Mouse (Mus musculus) mouse trophoblast stem cell (cell line): ENCODE results near the gene Dmac2.

Source experiments
- in situ Hi-C, 2 experiments: fragments of 300-500 bp; cut with MseI, MboI; formaldehyde crosslinking; loops; 2 replicates in 1 of 2; 3 replicates in 1 of 2; pipeline ENCODE4 v1.15.1; 2025

Dmac2 gene

DNA sequence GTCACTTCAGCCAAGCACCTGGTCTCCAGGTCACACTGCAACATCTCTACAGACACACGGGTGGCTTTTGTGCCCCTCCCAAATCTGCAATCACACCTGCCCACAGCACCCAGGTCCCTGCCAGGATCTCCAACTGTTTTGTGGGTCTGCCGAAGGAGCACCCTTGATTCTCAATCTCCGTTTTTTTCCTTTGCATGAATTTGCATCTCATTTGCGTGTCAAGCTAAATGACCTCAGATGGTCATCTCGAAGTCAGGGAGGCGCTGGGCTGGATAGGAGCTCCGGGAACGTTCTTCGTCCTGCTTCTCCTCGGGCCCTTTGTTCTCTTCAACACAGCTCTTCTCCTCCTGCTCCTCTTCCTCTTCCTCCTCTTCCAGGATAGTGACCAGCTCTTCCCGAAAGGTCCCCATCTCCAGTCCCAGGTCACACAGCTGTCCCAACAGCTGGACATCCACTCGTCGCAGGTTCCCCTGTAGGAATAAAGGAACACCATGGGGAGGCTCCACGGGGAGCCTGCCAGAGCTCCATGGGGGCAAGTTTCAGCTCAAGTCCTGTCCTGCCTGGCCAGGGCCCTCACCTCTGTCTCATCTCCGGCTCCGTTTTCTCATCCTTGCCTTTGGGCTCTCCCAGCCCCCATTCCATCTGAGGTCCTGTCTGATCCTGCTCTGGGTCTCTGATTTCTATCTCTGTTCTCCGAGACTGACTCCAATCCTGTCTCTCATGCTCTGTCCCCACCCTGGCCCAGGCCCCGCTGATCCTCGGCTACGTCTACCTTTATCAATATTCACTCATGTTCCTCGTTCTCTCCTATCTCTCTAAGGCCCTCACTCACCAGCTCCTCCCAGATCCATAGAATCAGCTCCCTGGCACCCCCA is 4.1 kb upstream of the Dmac2 start:
- in situ Hi-C loops, result no loop called here

GRCm38 (mm10) chr7:25615706-25616011 is 3.6 kb upstream of the Dmac2 start, which contains the start of gene Erich4:
Erich4 (minus strand) TSS chr7:25615892.
- in situ Hi-C loops, result no loop called here

GRCm38 (mm10) chr7:25617376-25618160 is 1.6 kb upstream of the Dmac2 start:
- in situ Hi-C loops, result no loop called here

DNA sequence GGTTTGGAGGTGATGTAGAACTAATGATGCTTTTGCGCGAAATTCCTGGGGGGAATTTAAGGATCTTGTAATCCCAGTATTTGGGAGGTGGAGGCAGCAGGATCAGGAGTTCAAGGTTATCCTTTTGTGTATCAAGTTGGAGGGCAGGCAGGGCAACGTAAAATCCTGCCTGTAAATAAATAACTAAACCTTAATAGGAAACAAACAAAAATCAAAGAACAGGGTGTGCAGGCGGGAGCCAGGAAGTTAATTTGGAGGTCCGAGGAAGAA is 443 bp downstream of the Dmac2 start:
- in situ Hi-C loops, result no loop called here

GRCm38 (mm10) chr7:25620101-25620500 is 887 bp downstream of the Dmac2 start:
- in situ Hi-C loops, result no loop called here

- in situ Hi-C loops, result no loop called here
These were observed 1.5 kb downstream of the Dmac2 start for GRCm38 (mm10) chr7:25620751-25621150.

- in situ Hi-C loops, result no loop called here
These were observed 4.7 kb downstream of the Dmac2 start for GRCm38 (mm10) chr7:25623857-25624370.

DNA sequence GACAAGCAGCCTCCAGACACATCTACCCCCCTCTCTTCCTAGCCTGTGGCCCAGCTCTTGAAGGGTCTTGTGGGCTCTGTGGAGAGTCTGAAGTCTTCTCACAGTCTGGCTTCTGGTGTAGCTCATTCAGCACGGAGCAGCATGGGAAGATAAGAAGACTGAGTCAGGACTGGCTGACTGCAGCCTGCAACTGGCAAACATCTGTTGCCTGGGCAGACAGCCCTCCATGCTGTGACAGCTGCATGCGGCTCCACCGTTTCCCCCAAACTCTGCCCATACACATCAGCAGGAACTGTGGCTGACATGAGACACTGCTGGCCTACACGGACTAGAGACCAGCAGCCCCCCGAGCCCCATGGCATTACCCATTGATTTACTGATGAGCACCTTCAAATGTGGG is 5.6 kb downstream of the Dmac2 start:
- in situ Hi-C loops, result no loop called here

DNA sequence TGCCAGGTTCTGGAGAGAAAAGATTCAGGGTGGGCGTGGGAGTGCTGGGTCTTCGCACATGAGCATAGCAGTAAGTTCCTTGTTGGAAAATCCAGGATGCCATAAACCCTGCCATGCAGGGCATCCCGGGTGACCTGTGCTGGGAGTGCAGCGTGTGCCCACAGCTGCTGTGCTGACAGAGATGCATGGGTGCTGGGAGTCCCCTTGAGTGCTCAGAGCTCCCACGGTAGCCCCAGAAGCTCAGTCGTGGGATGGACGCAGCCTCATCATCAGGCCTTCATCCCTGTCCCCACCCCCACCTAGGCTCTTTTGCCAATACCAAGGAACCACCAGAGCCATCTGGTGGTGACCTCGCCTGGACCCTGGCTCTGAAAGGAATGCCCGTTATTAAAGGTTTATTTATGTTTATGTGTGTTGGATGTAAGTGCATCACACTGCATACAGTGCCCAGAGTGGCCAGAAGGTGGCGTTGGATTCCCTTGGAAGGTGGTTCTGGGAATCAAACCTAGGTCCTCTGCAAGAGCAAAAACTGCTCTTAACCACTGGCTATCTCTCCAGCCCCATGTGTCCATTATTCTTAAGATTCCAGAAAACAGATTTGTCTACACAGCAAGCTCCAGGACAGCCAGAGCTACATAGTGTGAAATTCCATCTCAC is 6.5 kb downstream of the Dmac2 start:
- in situ Hi-C loops, result no loop called here

GRCm38 (mm10) chr7:25626509-25627430 is 7.6 kb downstream of the Dmac2 start, which contains the start of gene B3gnt8:
B3gnt8 (plus strand) TSS chr7:25626654.
- in situ Hi-C loops, result no loop called here

DNA sequence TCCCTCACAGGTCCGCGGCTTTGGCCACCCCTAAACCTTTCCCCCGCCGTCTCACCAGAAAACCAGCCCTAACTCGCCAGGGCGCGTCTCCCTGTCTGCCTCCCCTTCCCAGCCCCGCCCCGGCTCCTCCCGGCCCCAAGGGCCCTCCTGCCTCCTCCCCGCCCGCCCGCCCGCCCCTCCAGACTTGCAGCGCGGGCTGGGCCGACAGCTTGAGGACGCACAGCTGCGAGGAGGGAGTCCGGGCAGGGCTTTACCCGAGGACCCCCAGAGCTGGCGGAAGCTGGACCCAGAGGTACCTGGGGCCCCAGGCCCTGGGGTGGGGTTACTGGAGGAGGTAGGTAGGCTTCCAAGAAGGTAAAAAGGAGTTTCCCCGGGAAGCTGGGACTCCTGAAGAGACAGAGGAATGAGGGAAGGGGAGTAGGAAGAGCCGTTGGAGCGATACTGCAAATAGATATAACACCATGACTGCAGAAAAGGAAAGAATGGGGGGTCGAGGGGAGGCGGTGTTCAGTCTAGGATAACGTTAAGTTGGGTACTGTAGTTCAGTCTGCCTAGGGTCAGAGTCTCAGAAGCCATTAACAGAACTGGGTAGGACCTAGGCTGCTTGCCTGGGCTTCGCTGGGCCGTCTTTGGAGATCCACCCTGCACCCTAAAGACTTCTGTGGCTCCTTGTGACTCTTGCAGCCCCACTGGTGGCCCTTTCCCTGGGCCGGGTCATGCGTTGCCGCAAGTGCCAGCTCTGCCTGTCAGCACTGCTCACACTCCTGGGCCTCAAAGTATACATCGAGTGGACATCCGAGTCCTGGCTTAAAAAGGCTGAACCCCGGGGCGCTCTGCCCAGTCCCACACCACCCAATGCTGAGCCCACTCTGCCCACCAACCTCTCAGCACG is 8.5 kb downstream of the Dmac2 start:
- in situ Hi-C loops, result no loop called here

DNA sequence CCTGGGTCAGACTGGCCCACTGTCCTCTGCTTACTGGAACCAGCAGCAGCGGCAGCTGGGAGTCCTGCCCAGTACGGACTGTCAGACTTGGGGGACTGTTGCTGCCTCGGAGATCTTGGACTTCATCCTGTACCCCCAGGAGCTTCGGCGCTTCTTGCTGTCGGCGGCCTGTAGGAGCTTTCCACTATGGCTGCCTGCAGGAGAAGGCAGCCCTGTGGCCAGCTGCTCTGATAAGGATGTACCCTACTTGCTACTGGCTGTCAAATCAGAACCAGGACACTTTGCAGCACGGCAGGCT is 9.1 kb downstream of the Dmac2 start:
- in situ Hi-C loops, result no loop called here

- in situ Hi-C loops, result no loop called here
These were observed 13.5 kb downstream of the Dmac2 start for GRCm38 (mm10) chr7:25632679-25633078.

DNA sequence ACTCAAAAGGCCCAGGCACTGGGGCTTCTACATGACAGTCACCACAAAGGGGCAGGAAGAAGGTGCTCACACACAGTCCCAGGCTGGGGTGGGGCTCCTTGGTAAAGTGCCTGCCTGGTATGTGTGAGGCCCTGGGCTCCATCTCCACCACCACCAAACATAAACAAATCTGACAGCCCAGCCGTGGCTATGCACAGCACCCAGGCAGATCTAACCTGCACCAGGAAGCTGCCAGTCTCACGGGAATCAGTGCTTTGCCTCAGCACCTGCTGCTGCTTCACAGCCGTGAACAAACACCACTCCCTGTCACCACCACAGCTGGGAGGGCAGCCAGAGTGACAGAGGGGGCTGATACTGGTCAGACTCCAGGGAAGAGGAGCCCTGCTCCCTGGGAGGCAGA is 17.2 kb downstream of the Dmac2 start:
- in situ Hi-C loops, result no loop called here

DNA sequence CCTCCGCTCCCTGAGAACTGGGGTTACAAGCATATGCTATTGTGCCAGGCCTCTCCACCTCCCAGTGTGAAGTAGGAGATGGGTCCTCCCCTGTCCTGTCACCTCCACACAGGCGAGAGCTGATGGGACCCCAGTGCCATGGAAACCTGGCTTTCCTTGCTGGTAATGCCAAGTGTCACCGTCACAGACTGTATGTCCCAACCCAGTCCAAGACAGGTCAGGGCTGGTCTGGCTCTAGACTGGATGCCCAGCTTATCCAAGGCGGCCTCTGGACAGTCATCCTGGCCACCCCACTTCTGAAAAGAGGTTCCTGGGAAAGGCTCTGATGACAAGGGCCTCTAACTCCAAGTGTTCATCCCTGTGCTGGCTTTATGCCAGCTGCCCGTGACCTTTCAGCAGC is 17.9 kb downstream of the Dmac2 start:
- in situ Hi-C loops, result no loop called here

DNA sequence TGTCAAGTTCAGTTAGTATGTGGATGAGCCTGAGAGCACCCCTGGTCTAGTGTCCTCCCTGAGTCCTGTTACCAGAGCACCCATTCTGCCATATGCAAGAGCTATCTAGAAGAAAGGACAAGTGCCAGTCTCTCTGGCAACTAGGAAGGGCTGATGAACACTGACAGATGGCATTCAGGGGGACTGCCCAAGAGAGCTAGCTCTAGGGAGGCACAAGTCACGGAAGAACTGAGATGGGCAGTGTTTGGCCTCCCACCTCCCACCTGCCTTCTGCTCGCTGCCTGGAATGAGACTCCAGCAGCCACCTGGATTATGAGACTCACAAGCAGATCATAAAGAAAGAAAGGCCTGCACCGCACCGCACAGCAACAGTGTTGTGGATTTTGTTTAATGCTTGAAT is 20.5 kb downstream of the Dmac2 start:
- in situ Hi-C loops, result no loop called here

- in situ Hi-C loops, result no loop called here
These were observed 24.9 kb downstream of the Dmac2 start for GRCm38 (mm10) chr7:25644136-25644535.

- in situ Hi-C loops, result no loop called here
These were observed 25.4 kb downstream of the Dmac2 start for GRCm38 (mm10) chr7:25644631-25645030.

DNA sequence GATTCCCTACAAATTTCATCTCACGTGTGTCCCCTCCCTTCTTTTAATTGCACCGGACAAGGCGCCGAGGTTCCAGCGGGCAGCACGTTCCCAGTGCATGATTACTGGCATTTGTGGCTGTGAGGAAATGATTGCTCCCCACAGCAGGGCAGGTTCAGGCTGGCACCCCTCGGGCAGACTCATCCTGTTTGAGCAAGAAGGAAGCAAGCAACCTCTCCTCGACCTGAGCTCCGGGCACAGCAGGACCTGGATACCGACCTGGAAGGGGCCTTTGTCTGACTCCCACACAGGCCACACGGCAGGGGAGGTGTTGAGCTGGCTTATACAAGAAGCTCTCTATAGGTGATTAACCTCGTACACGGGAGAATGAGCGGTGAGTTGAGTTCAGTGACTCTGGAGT is 25.9 kb downstream of the Dmac2 start:
- in situ Hi-C loops, result no loop called here

GRCm38 (mm10) chr7:25647574-25648123 is 28.4 kb downstream of the Dmac2 start:
- in situ Hi-C loops, result no loop called here
